Mouse (Mus musculus): ENCODE data around the gene Tubd1. TPM values are rescaled to one million over a fixed set of nuclear protein-coding genes. Genes with fewer than 3 reads are reported as not detected.

Tubd1 gene
- polyA plus RNA-seq (2015; fragmentation: Nextera tagmentation; extraction: Ambion mirVana), result 7.3 and 7.5 TPM in 2 replicates

- Histone ChIP-seq H3K27ac (ENCODE audit: low read length) (peak within 1 kb of the TSS; percentile 90), H3K4me1 (ENCODE audit: insufficient read depth, low read depth, low read length) (peaks cover 7% of the 10 kb centered on the region; the same call in 1 of the 2 replicates), H3K36me3 (ENCODE audit: insufficient read depth, low read length) (no peaks in the 10 kb centered on the region), H3K9ac (replicated peaks; ENCODE audit: low read depth) (peak within 1 kb of the TSS; percentile 95), H3K4me2 (replicated peaks; ENCODE audit: low read depth, low read length) (peak within 1 kb of the TSS; percentile 77), H3K9me3 (ENCODE audit: low read length) (no peaks in the 10 kb centered on the region), H3K4me3 (ENCODE audit: low read depth, low read length) (peak within 1 kb of the TSS; percentile 94), H3K27me3 (replicated peaks; ENCODE audit: insufficient read depth, low read length) (no peaks in the 10 kb centered on the region)
- DNase-seq (ENCODE audit: low spot score) (peak; percentile 100), ATAC-seq (peak; percentile 99)
- TF ChIP-seq CTCF (IDR thresholded peaks at IDR 0.05), result no peak
- TF ChIP-seq EP300 (IDR thresholded peaks at IDR 0.05), result no peak
- under 1% methylated on average over 43 of the region's 43 CpGs for WGBS
Measured at GRCm38 (mm10) chr11:86544639-86545299, at the start of gene Tubd1, which contains the start of gene Rps6kb1. Gene Tubd1, plus strand, starts transcription at chr11:86544991. Gene Rps6kb1, minus strand, starts transcription at chr11:86544805.

GRCm38 (mm10) chr11:86497356-86497755 is 47.4 kb upstream of the Tubd1 start:
- H3K9ac ChIP-seq (replicated peaks; ENCODE audit: low read depth), result no peak overlapping the region
- no peaks in the 10 kb centered on the region for H3K9me3 ChIP-seq (ENCODE audit: low read length)
- no peak for ATAC-seq
- WGBS, result 90% methylated on average over 1 of the region's 1 CpGs
- no peak for TF ChIP-seq CTCF (IDR thresholded peaks at IDR 0.05)
- no peak for TF ChIP-seq EP300 (IDR thresholded peaks at IDR 0.05)
- no peak for DNase-seq (ENCODE audit: low spot score)
- H3K4me3 ChIP-seq (ENCODE audit: low read depth, low read length), result no peak overlapping the region
- no peak overlapping the region for H3K27ac ChIP-seq (ENCODE audit: low read length)
- no peaks in the 10 kb centered on the region for H3K4me1 ChIP-seq (ENCODE audit: insufficient read depth, low read depth, low read length)
- H3K4me2 ChIP-seq (replicated peaks; ENCODE audit: low read depth, low read length), result no peak overlapping the region
- H3K36me3 ChIP-seq (ENCODE audit: insufficient read depth, low read length), result peaks cover 16% of the 10 kb centered on the region
- H3K27me3 ChIP-seq (replicated peaks; ENCODE audit: insufficient read depth, low read length), result no peaks in the 10 kb centered on the region

GRCm38 (mm10) chr11:86497908-86498307 is 46.9 kb upstream of the Tubd1 start:
- DNase-seq (ENCODE audit: low spot score) (peak; percentile 18), ATAC-seq (no peak)
- Histone ChIP-seq H3K4me3 (ENCODE audit: low read depth, low read length) (no peak overlapping the region), H3K4me1 (ENCODE audit: insufficient read depth, low read depth, low read length) (no peaks in the 10 kb centered on the region), H3K27ac (ENCODE audit: low read length) (no peak overlapping the region), H3K36me3 (ENCODE audit: insufficient read depth, low read length) (peaks cover 13% of the 10 kb centered on the region), H3K27me3 (replicated peaks; ENCODE audit: insufficient read depth, low read length) (no peaks in the 10 kb centered on the region), H3K4me2 (replicated peaks; ENCODE audit: low read depth, low read length) (no peak overlapping the region), H3K9ac (replicated peaks; ENCODE audit: low read depth) (no peak overlapping the region), H3K9me3 (ENCODE audit: low read length) (no peaks in the 10 kb centered on the region)
- 77% methylated on average over 3 of the region's 3 CpGs for WGBS
- no peak for TF ChIP-seq EP300 (IDR thresholded peaks at IDR 0.05)
- peak; percentile 44 for TF ChIP-seq CTCF (IDR thresholded peaks at IDR 0.05)

GRCm38 (mm10) chr11:86500795-86501194 is 44.0 kb upstream of the Tubd1 start:
- TF ChIP-seq CTCF (IDR thresholded peaks at IDR 0.05), result no peak
- no peak for TF ChIP-seq EP300 (IDR thresholded peaks at IDR 0.05)
- Histone ChIP-seq H3K27me3 (replicated peaks; ENCODE audit: insufficient read depth, low read length) (no peaks in the 10 kb centered on the region), H3K4me3 (ENCODE audit: low read depth, low read length) (no peak overlapping the region), H3K9ac (replicated peaks; ENCODE audit: low read depth) (no peak overlapping the region), H3K4me1 (ENCODE audit: insufficient read depth, low read depth, low read length) (no peaks in the 10 kb centered on the region), H3K27ac (ENCODE audit: low read length) (no peak overlapping the region), H3K36me3 (ENCODE audit: insufficient read depth, low read length) (peaks cover 9% of the 10 kb centered on the region), H3K9me3 (ENCODE audit: low read length) (no peaks in the 10 kb centered on the region), H3K4me2 (replicated peaks; ENCODE audit: low read depth, low read length) (no peak overlapping the region)
- DNase-seq (ENCODE audit: low spot score), result no peak
- 63% methylated on average over 1 of the region's 1 CpGs for WGBS
- no peak for ATAC-seq

- no peak for TF ChIP-seq CTCF (IDR thresholded peaks at IDR 0.05)
- TF ChIP-seq EP300 (IDR thresholded peaks at IDR 0.05), result no peak
- no peak overlapping the region for H3K4me2 ChIP-seq (replicated peaks; ENCODE audit: low read depth, low read length)
- H3K4me3 ChIP-seq (ENCODE audit: low read depth, low read length), result no peak overlapping the region
- H3K36me3 ChIP-seq (ENCODE audit: insufficient read depth, low read length), result peaks cover 11% of the 10 kb centered on the region
- no peaks in the 10 kb centered on the region for H3K9me3 ChIP-seq (ENCODE audit: low read length)
- no peak overlapping the region for H3K9ac ChIP-seq (replicated peaks; ENCODE audit: low read depth)
- no peaks in the 10 kb centered on the region for H3K4me1 ChIP-seq (ENCODE audit: insufficient read depth, low read depth, low read length)
- no peaks in the 10 kb centered on the region for H3K27me3 ChIP-seq (replicated peaks; ENCODE audit: insufficient read depth, low read length)
- WGBS, result 83% methylated on average over 2 of the region's 2 CpGs
- no peak overlapping the region for H3K27ac ChIP-seq (ENCODE audit: low read length)
- DNase-seq (ENCODE audit: low spot score) (no peak), ATAC-seq (no peak)
Measured at GRCm38 (mm10) chr11:86503121-86503520, 41.7 kb upstream of the Tubd1 start.

GRCm38 (mm10) chr11:86507334-86507733 is 37.5 kb upstream of the Tubd1 start:
- no peak overlapping the region for H3K9ac ChIP-seq (replicated peaks; ENCODE audit: low read depth)
- H3K4me1 ChIP-seq (ENCODE audit: insufficient read depth, low read depth, low read length), result no peaks in the 10 kb centered on the region
- no peak overlapping the region for H3K4me2 ChIP-seq (replicated peaks; ENCODE audit: low read depth, low read length)
- no peak overlapping the region for H3K4me3 ChIP-seq (ENCODE audit: low read depth, low read length)
- DNase-seq (ENCODE audit: low spot score), result no peak
- peaks cover 35% of the 10 kb centered on the region for H3K36me3 ChIP-seq (ENCODE audit: insufficient read depth, low read length)
- WGBS, result 52% methylated on average over 2 of the region's 2 CpGs
- no peak for ATAC-seq
- H3K27ac ChIP-seq (ENCODE audit: low read length), result no peak overlapping the region
- TF ChIP-seq EP300 (IDR thresholded peaks at IDR 0.05), result no peak
- no peak for TF ChIP-seq CTCF (IDR thresholded peaks at IDR 0.05)
- no peaks in the 10 kb centered on the region for H3K27me3 ChIP-seq (replicated peaks; ENCODE audit: insufficient read depth, low read length)
- H3K9me3 ChIP-seq (ENCODE audit: low read length), result no peaks in the 10 kb centered on the region

Data from lung, postnatal 0 days (tissue).